19 mouse cellular contexts compared by ENCODE assay signal in the genomic region with DNA sequence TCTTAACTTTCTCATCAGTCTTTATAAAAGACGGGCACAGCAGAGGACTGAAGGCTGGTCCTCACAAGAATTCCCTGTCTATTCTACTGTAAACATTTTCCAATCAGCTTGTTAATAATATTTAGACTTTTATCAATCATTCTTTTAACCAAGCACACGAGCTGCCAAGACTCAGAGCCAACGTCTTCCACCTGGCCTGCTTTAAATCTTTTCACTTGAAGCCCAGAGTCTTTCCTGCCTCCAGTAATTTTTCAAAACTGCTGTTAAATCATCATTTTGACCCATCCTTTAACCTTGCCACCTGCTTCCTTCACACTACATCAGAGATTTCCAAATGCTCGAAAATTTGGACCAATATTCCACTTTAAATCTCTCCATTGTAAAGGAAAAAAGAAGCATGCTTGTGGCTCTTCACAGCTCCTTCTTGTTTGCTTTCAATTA.
DNase-seq lines count a peak whose midpoint lies in the region; ATAC-seq and TF ChIP-seq lines count a peak whose summit lies in the region.
"Had no signal": no experiment of that assay in that cellular context is flagged by ENCODE, and none has a peak within 500 bp of the region (broad histone marks: within the 10 kb centered on the region; RNA-seq: fewer than 3 reads in every experiment).

No protein-coding gene starts in this region.

- no peak for TF ChIP-seq POLR2A in brain, embryonic 14.5 days (IDR thresholded peaks at IDR 0.05; ENCODE audit: borderline replicate concordance, extremely low read depth, insufficient read depth, insufficient read length, poor library complexity, severe bottlenecking)

- H3K36me3 ChIP-seq in lung, embryonic 14.5 days (ENCODE audit: insufficient read depth): no peaks in the 10 kb centered on the region
- no peaks in the 10 kb centered on the region for H3K36me3 ChIP-seq in forebrain, embryonic 15.5 days
- H3K36me3 ChIP-seq in midbrain, postnatal 0 days (ENCODE audit: insufficient read depth, low read length): no peaks in the 10 kb centered on the region
- no peaks in the 10 kb centered on the region for H3K36me3 ChIP-seq in heart, embryonic 12.5 days
- H3K36me3 ChIP-seq: embryonic facial prominence, embryonic 13.5 days; heart, embryonic 15.5 days; limb, embryonic 12.5 days; liver, embryonic 13.5 days had no signal

- no peak for TF ChIP-seq CTCF in lung, embryonic 14.5 days (IDR thresholded peaks at IDR 0.05; ENCODE audit: low read depth)
- no peak for TF ChIP-seq CTCF in brain, embryonic 14.5 days (IDR thresholded peaks at IDR 0.05; ENCODE audit: borderline replicate concordance, extremely low read depth, insufficient read depth, insufficient read length)
- no peak for TF ChIP-seq CTCF in midbrain, postnatal 0 days (IDR thresholded peaks at IDR 0.05)
- TF ChIP-seq CTCF in layer of hippocampus, adult 2 months (conservative IDR thresholded peaks at IDR 0.05): no peak

- no peak overlapping the region for H3K4me2 ChIP-seq in lung, embryonic 14.5 days
- H3K4me2 ChIP-seq in forebrain, embryonic 15.5 days (replicated peaks): no peak overlapping the region
- H3K4me2 ChIP-seq in midbrain, postnatal 0 days (ENCODE audit: low read depth, low read length, poor library complexity, severe bottlenecking): no peak overlapping the region
- H3K4me2 ChIP-seq in heart, embryonic 12.5 days: no peak overlapping the region
- H3K4me2 ChIP-seq: embryonic facial prominence, embryonic 13.5 days; heart, embryonic 15.5 days; limb, embryonic 12.5 days; liver, embryonic 13.5 days had no signal

- no peak overlapping the region for H3K4me3 ChIP-seq in lung, embryonic 14.5 days (ENCODE audit: low read depth, low read length)
- no peak overlapping the region for H3K4me3 ChIP-seq in forebrain, embryonic 15.5 days
- no peak overlapping the region for H3K4me3 ChIP-seq in midbrain, postnatal 0 days (ENCODE audit: low read depth, low read length)
- H3K4me3 ChIP-seq in heart, embryonic 12.5 days: no peak overlapping the region
- no peak overlapping the region for H3K4me3 ChIP-seq in layer of hippocampus, adult 2 months
- H3K4me3 ChIP-seq: embryonic facial prominence, embryonic 13.5 days; heart, adult 2 months; heart, embryonic 15.5 days; limb, embryonic 12.5 days; liver, embryonic 13.5 days had no signal

- H3K9ac ChIP-seq in lung, embryonic 14.5 days: no peak overlapping the region
- H3K9ac ChIP-seq in forebrain, embryonic 15.5 days (replicated peaks): no peak overlapping the region
- H3K9ac ChIP-seq in midbrain, postnatal 0 days (replicated peaks; ENCODE audit: low read length, poor library complexity, severe bottlenecking): no peak overlapping the region
- H3K9ac ChIP-seq in heart, embryonic 12.5 days: no peak overlapping the region
- H3K9ac ChIP-seq: embryonic facial prominence, embryonic 13.5 days; heart, embryonic 15.5 days; limb, embryonic 12.5 days; liver, embryonic 13.5 days had no signal

- H3K27me3 ChIP-seq in lung, embryonic 14.5 days (ENCODE audit: insufficient read depth, low read length): no peaks in the 10 kb centered on the region
- no peaks in the 10 kb centered on the region for H3K27me3 ChIP-seq in forebrain, embryonic 15.5 days
- no peaks in the 10 kb centered on the region for H3K27me3 ChIP-seq in midbrain, postnatal 0 days (ENCODE audit: insufficient read depth, low read length)
- H3K27me3 ChIP-seq in heart, embryonic 12.5 days (replicated peaks): no peaks in the 10 kb centered on the region
- H3K27me3 ChIP-seq: embryonic facial prominence, embryonic 13.5 days; heart, embryonic 15.5 days; limb, embryonic 12.5 days; liver, embryonic 13.5 days had no signal

- no peaks in the 10 kb centered on the region for H3K9me3 ChIP-seq in lung, embryonic 14.5 days (ENCODE audit: low read depth, low read length)
- no peaks in the 10 kb centered on the region for H3K9me3 ChIP-seq in forebrain, embryonic 15.5 days
- H3K9me3 ChIP-seq in midbrain, postnatal 0 days (ENCODE audit: low read length): no peaks in the 10 kb centered on the region
- H3K9me3 ChIP-seq in heart, embryonic 12.5 days (replicated peaks): no peaks in the 10 kb centered on the region
- H3K9me3 ChIP-seq: embryonic facial prominence, embryonic 13.5 days; heart, embryonic 15.5 days; limb, embryonic 12.5 days; liver, embryonic 13.5 days had no signal

- H3K27ac ChIP-seq in lung, embryonic 14.5 days (ENCODE audit: low read depth): no peak overlapping the region
- H3K27ac ChIP-seq in forebrain, embryonic 15.5 days (replicated peaks): peak overlapping the region; percentile 66
- no peak overlapping the region for H3K27ac ChIP-seq in midbrain, postnatal 0 days (ENCODE audit: low read depth, low read length)
- no peak overlapping the region for H3K27ac ChIP-seq in heart, embryonic 12.5 days (ENCODE audit: poor library complexity, severe bottlenecking)
- H3K27ac ChIP-seq in layer of hippocampus, adult 2 months: no peak overlapping the region
- H3K27ac ChIP-seq: embryonic facial prominence, embryonic 13.5 days; heart, adult 2 months; heart, embryonic 15.5 days; limb, embryonic 12.5 days; liver, embryonic 13.5 days had no signal

- WGBS in lung, embryonic 14.5 days: 16% methylated on average over 4 of the region's 4 CpGs
- 12% methylated on average over 4 of the region's 4 CpGs for WGBS in forebrain, embryonic 15.5 days
- 55% methylated on average over 4 of the region's 4 CpGs for WGBS in midbrain, postnatal 0 days
- WGBS in heart, embryonic 12.5 days: 54% methylated on average over 4 of the region's 4 CpGs

- peak; percentile 2 for DNase-seq in lung, embryonic 14.5 days
- DNase-seq in lung, postnatal 4 days: no peak
- DNase-seq in brain, embryonic 14.5 days (ENCODE audit: low read depth): peak; percentile 94
- DNase-seq in midbrain, postnatal 0 days (ENCODE audit: low spot score): peak; percentile 6
- no peak for DNase-seq in layer of hippocampus, adult 2 months (ENCODE audit: low spot score in 2 of 2)
- DNase-seq: adrenal gland, postnatal 36 days; B cell, adult 2 months; cerebellum, adult 9-10 months; gastrocnemius, postnatal 25 days; heart, adult 2 months; liver, embryonic 13.5 days; right cerebral cortex, adult 18-20 months; thymus, postnatal 36 days had no signal

- ATAC-seq in lung, embryonic 14.5 days (ENCODE audit: insufficient read depth): no peak
- peak; percentile 76 for ATAC-seq in forebrain, embryonic 15.5 days (replicated peaks)
- no peak for ATAC-seq in midbrain, postnatal 0 days (ENCODE audit: low FRiP score)
- no peak for ATAC-seq in heart, embryonic 12.5 days (ENCODE audit: insufficient number of reproducible peaks, low FRiP score)
- ATAC-seq: intestine, postnatal 0 days had no signal

- no peaks in the 10 kb centered on the region for H3K4me1 ChIP-seq in lung, embryonic 14.5 days (ENCODE audit: insufficient read depth)
- peaks cover 19% of the 10 kb centered on the region for H3K4me1 ChIP-seq in forebrain, embryonic 15.5 days
- no peaks in the 10 kb centered on the region for H3K4me1 ChIP-seq in midbrain, postnatal 0 days (ENCODE audit: insufficient read depth, low read length)
- no peaks in the 10 kb centered on the region for H3K4me1 ChIP-seq in heart, embryonic 12.5 days (replicated peaks)
- H3K4me1 ChIP-seq: embryonic facial prominence, embryonic 13.5 days; heart, embryonic 15.5 days; limb, embryonic 12.5 days; liver, embryonic 13.5 days had no signal

Comparison
In these comparisons a context has a peak if more than half of its experiments do, and no peak if none do; other contexts are left out.
1. DNase-seq: peak in lung, embryonic 14.5 days (single experiment), brain, embryonic 14.5 days (single experiment) and midbrain, postnatal 0 days (single experiment); none in lung, postnatal 4 days (0 of 2) and layer of hippocampus, adult 2 months (0 of 2).